Mouse (Mus musculus): ENCODE data around the gene Gins2. TPM values are rescaled to one million over a fixed set of nuclear protein-coding genes. Genes with fewer than 3 reads are reported as not detected.

The Gins2 gene
- total and polyA plus RNA-seq, 2 experiments from 2014 or later = 5.3 to 9.6 TPM

DNA sequence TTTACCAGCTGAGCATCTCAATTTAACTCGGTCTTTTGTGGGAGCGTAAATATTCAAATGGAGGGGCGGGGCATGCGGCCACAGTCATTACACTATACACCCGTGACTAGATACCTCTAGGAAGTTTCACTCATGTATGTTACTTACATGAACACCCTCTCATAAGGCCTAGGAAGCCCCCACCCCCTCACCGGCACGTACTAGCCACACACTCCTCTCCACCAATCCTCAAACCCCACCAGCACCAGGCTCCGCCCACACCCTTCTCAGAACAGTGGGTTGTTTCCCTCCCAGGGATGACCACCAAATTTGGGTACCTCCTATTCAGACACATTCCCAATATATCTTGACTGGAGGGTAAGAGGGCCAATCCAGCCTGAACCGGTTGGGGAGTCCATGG is 18.4 kb upstream of the Gins2 start:
- WGBS = 78% methylated on average over 9 of the region's 9 CpGs
- no peaks in the 10 kb centered on the region for H3K36me3 ChIP-seq (ENCODE audit: insufficient read depth)
- H3K4me3 ChIP-seq (ENCODE audit: low read depth, low read length) = no peak overlapping the region
- no peaks in the 10 kb centered on the region for H3K9me3 ChIP-seq (ENCODE audit: low read length)
- no peaks in the 10 kb centered on the region for H3K4me1 ChIP-seq (ENCODE audit: insufficient read depth)
- no peak overlapping the region for H3K27ac ChIP-seq (ENCODE audit: low read depth, low read length)
- ATAC-seq (peak; percentile 14; the same call in 1 of the 2 replicates), DNase-seq (no peak)
- TF ChIP-seq CTCF (IDR thresholded peaks at IDR 0.05; ENCODE audit: low read depth) = no peak
- H3K27me3 ChIP-seq (ENCODE audit: insufficient read depth, low read length) = no peaks in the 10 kb centered on the region
- no peak overlapping the region for H3K4me2 ChIP-seq (ENCODE audit: low read depth)
- H3K9ac ChIP-seq = no peak overlapping the region

DNA sequence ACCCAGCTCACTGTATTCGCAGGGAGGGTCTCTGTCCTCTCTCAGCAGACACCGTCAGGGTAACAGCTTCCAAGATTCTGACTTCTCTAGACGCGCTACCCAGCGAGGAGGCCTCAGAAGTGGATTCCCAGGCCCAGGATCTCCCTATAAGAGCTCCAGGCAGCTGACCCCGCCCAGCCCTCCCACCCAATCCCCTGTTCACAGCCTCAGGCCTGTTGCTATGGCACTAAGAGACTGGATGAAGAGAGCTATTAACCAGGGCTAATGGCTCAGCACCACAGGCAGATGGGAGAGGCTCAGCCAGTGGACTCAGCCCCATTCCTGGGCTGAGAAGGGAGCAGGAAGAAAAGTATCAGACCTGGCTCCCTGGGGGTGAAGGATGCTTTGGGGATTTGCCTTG is 13.6 kb upstream of the Gins2 start:
- H3K4me3 ChIP-seq (ENCODE audit: low read depth, low read length) = no peak overlapping the region
- no peaks in the 10 kb centered on the region for H3K27me3 ChIP-seq (ENCODE audit: insufficient read depth, low read length)
- H3K36me3 ChIP-seq (ENCODE audit: insufficient read depth) = no peaks in the 10 kb centered on the region
- no peak for DNase-seq
- peak; percentile 32 for ATAC-seq
- H3K9ac ChIP-seq = no peak overlapping the region
- H3K4me2 ChIP-seq (ENCODE audit: low read depth) = no peak overlapping the region
- no peak for TF ChIP-seq CTCF (IDR thresholded peaks at IDR 0.05; ENCODE audit: low read depth)
- H3K4me1 ChIP-seq (ENCODE audit: insufficient read depth) = peaks cover 5% of the 10 kb centered on the region; the same call in 1 of the 2 replicates
- H3K9me3 ChIP-seq (ENCODE audit: low read length) = no peaks in the 10 kb centered on the region
- H3K27ac ChIP-seq (ENCODE audit: low read depth, low read length) = no peak overlapping the region
- 34% methylated on average over 6 of the region's 6 CpGs for WGBS

DNA sequence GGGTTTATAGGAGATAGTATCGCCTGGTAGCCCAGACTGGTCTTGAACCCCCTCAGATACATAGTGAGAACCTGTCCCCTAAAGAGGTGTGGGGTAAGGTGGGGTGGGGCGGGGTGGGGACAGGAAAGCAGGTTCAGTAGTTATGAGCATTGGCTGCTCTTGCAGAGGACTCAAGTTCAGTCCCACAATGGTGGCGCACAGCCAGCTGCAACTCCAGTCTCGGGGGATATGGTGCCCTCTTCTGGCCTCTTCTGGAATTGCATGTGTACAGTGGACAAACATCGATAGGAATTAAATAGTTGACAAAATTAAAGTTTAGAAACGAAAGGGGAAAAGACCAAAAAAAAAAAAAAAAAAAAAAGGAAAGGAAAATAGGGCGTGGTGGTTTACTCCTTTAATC is 10.4 kb upstream of the Gins2 start:
- Histone ChIP-seq H3K4me3 (ENCODE audit: low read depth, low read length) (no peak overlapping the region), H3K27ac (ENCODE audit: low read depth, low read length) (0 out of 2 replicates have a peak overlapping the region, but pooled peaks have one; percentile 23), H3K36me3 (ENCODE audit: insufficient read depth) (no peaks in the 10 kb centered on the region), H3K4me1 (ENCODE audit: insufficient read depth) (peaks cover 5% of the 10 kb centered on the region; the same call in 1 of the 2 replicates), H3K9ac (no peak overlapping the region), H3K27me3 (ENCODE audit: insufficient read depth, low read length) (no peaks in the 10 kb centered on the region), H3K9me3 (ENCODE audit: low read length) (no peaks in the 10 kb centered on the region), H3K4me2 (ENCODE audit: low read depth) (no peak overlapping the region)
- no peak for ATAC-seq
- WGBS = 45% methylated on average over 7 of the region's 7 CpGs
- TF ChIP-seq CTCF (IDR thresholded peaks at IDR 0.05; ENCODE audit: low read depth) = peak; percentile 69
- peak; percentile 81 for DNase-seq

DNA sequence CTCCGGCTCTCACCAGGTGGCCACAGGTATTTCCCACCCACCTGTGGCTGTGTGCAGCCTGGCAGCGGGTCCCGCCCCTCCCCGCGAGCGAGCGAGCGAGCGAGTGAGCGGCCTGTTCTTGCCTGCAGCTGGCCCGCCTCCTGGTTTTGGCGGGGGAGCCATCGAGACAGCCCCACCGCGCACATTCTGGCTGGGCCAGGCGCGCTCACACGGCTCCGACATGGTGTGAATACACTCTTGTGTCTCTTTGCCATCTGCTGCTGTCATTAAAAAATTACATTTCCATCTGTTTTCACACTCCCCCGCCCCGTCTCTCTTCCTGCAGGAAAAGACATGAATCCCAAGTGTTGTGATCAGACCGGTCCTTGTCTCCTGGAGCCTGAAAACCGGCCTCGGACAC is 9.5 kb upstream of the Gins2 start:
- WGBS = 26% methylated on average over 24 of the region's 24 CpGs
- Histone ChIP-seq H3K4me3 (ENCODE audit: low read depth, low read length) (no peak overlapping the region), H3K9ac (no peak overlapping the region), H3K4me2 (ENCODE audit: low read depth) (peak overlapping the region; percentile 24), H3K9me3 (ENCODE audit: low read length) (no peaks in the 10 kb centered on the region), H3K27ac (ENCODE audit: low read depth, low read length) (peak overlapping the region; percentile 62), H3K27me3 (ENCODE audit: insufficient read depth, low read length) (no peaks in the 10 kb centered on the region), H3K4me1 (ENCODE audit: insufficient read depth) (peaks cover 5% of the 10 kb centered on the region; the same call in 1 of the 2 replicates), H3K36me3 (ENCODE audit: insufficient read depth) (no peaks in the 10 kb centered on the region)
- ATAC-seq = peak; percentile 92
- DNase-seq = peak; percentile 92
- TF ChIP-seq CTCF (IDR thresholded peaks at IDR 0.05; ENCODE audit: low read depth) = no peak

DNA sequence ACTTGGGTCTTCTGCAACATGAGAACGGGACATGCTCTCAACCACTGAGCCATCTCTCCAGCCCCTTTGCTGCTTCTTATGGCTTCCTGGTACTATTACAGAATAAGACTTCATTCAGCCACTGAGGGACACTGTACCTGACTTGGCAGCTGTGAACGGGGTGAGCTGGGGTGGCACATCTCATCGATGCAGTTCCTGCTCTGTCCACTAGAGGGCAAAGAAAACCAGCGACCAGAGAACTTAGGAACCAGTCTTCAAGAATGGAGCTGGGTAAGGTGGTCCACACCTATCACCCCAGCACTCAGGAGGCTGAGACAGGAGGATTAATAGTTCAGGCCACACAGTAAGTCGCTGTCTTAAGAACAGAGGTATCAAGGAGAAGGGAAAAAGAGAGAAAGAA is 6.9 kb upstream of the Gins2 start:
- no peak overlapping the region for H3K27ac ChIP-seq (ENCODE audit: low read depth, low read length)
- peak; percentile 73 for DNase-seq

DNA sequence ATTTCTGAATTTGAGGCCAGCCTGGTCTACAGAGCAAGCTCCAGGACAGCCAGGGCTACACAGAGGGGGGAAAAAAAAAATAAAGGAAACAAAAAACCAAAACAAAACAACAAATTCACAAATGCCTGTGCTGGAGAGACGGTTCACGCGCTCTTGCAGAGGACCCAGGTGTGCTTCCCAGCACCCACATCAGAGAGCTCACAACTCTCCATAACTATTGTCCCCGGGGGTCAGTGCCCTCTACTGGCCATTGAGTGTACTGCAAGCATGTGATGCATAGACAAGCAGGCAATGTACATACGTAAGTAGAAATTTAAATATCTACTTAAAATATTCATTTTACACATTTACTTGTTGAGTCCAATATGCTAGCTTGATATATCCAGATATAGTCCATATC is 5.5 kb upstream of the Gins2 start:
- H3K36me3 ChIP-seq (ENCODE audit: insufficient read depth) = no peaks in the 10 kb centered on the region
- TF ChIP-seq CTCF (IDR thresholded peaks at IDR 0.05; ENCODE audit: low read depth) = peak; percentile 53
- WGBS = 90% methylated on average over 5 of the region's 5 CpGs
- no peak overlapping the region for H3K4me3 ChIP-seq (ENCODE audit: low read depth, low read length)
- ATAC-seq = no peak
- H3K27me3 ChIP-seq (ENCODE audit: insufficient read depth, low read length) = no peaks in the 10 kb centered on the region
- no peaks in the 10 kb centered on the region for H3K9me3 ChIP-seq (ENCODE audit: low read length)
- no peak for DNase-seq
- H3K4me2 ChIP-seq (ENCODE audit: low read depth) = no peak overlapping the region
- no peak overlapping the region for H3K9ac ChIP-seq
- no peak overlapping the region for H3K27ac ChIP-seq (ENCODE audit: low read depth, low read length)
- H3K4me1 ChIP-seq (ENCODE audit: insufficient read depth) = peaks cover 11% of the 10 kb centered on the region

More for the DNA sequence above, 6.9 kb upstream of the Gins2 start:
- H3K4me3 ChIP-seq (ENCODE audit: low read depth, low read length) = no peak overlapping the region
- peak; percentile 89 for TF ChIP-seq CTCF (IDR thresholded peaks at IDR 0.05; ENCODE audit: low read depth)
- no peak for ATAC-seq
- H3K4me2 ChIP-seq (ENCODE audit: low read depth) = no peak overlapping the region
- no peak overlapping the region for H3K9ac ChIP-seq
- no peaks in the 10 kb centered on the region for H3K27me3 ChIP-seq (ENCODE audit: insufficient read depth, low read length)
- 9% methylated on average over 5 of the region's 5 CpGs for WGBS
- H3K36me3 ChIP-seq (ENCODE audit: insufficient read depth) = no peaks in the 10 kb centered on the region
- no peaks in the 10 kb centered on the region for H3K9me3 ChIP-seq (ENCODE audit: low read length)
- peaks cover 11% of the 10 kb centered on the region for H3K4me1 ChIP-seq (ENCODE audit: insufficient read depth)

DNA sequence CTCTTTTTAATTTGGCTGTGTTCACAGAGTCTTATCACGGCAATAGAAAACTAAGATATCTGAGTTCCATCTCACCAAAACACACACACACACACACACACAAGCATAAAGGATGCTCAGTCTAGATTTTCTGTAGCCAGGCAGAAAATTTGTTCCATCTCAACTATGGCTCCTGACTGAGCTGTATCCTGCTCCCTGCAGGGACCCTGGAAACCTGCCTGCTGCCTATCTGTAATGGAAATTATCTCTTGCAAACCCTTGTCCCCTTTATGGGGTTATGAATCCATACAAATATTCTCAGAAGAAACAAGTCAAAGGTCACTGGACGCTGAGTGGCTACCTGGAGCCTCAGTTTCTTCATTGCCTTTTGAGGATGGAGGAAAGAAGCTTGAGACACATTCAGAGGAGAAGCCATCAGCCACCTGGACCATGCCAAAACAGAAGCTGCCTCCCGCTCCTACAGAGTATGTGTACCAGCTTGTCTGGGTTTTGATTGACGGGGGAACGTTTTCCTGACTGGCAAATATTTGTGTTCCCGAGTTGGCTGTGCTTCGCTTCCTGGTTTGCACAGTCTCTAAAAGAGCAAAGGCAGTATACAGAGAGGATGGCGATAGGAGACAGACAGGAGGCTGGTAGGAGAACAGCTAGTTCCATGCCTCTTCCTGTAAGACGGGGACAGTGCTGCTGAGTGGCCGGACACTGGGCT is 2.6 kb upstream of the Gins2 start:
- H3K9me3 ChIP-seq (ENCODE audit: low read length) = no peaks in the 10 kb centered on the region
- ATAC-seq (no peak), DNase-seq (peak; percentile 74)
- H3K27me3 ChIP-seq (ENCODE audit: insufficient read depth, low read length) = no peaks in the 10 kb centered on the region
- no peak overlapping the region for H3K4me3 ChIP-seq (ENCODE audit: low read depth, low read length)
- no peaks in the 10 kb centered on the region for H3K36me3 ChIP-seq (ENCODE audit: insufficient read depth)
- no peak for TF ChIP-seq CTCF (IDR thresholded peaks at IDR 0.05; ENCODE audit: low read depth)
- WGBS = 49% methylated on average over 10 of the region's 10 CpGs
- peaks cover 11% of the 10 kb centered on the region; the same call in 1 of the 2 replicates for H3K4me1 ChIP-seq (ENCODE audit: insufficient read depth)
- H3K27ac ChIP-seq (ENCODE audit: low read depth, low read length) = peak overlapping the region; percentile 54; the same call in 1 of the 2 replicates
- H3K4me2 ChIP-seq (ENCODE audit: low read depth) = no peak overlapping the region
- H3K9ac ChIP-seq = no peak overlapping the region; the same call in 1 of the 2 replicates
